ENCODE assay signal across 16 mouse cellular contexts in genomic region chr12:104992123-104992741, GRCm38 (mm10). TPM values are rescaled to one million over a fixed set of nuclear protein-coding genes. Genes with fewer than 3 reads are reported as not detected.
DNase-seq lines count a peak whose midpoint lies in the region; ATAC-seq and TF ChIP-seq lines count a peak whose summit lies in the region.
"Had no signal": no experiment of that assay in that cellular context is flagged by ENCODE, and none has a peak within 500 bp of the region (broad histone marks: within the 10 kb centered on the region; RNA-seq: fewer than 3 reads in every experiment).

No protein-coding gene starts in this region.

- ATAC-seq in lung, postnatal 0 days = peak; percentile 27; the same call in 1 of the 2 replicates
- peak; percentile 56 for ATAC-seq in Patski
- 0 out of 2 replicates have a peak, but pooled peaks have one; percentile 10 for ATAC-seq in megakaryocyte progenitor cell, adult 5-6 weeks (replicated peaks; ENCODE audit: poor library complexity)
- ATAC-seq in forebrain, embryonic 14.5 days = no peak
- ATAC-seq: midbrain, embryonic 16.5 days had no signal

- no peak overlapping the region for H3K9ac ChIP-seq in lung, postnatal 0 days (replicated peaks; ENCODE audit: low read depth)
- no peak overlapping the region for H3K9ac ChIP-seq in forebrain, embryonic 14.5 days (ENCODE audit: low read length)
- H3K9ac ChIP-seq: liver, embryonic 13.5 days had no signal

- TF ChIP-seq EP300 in lung, postnatal 0 days (IDR thresholded peaks at IDR 0.05) = no peak

- no peak for TF ChIP-seq CTCF in lung, postnatal 0 days (IDR thresholded peaks at IDR 0.05)
- TF ChIP-seq CTCF in Patski (IDR thresholded peaks at IDR 0.05) = no peak

- H3K9me3 ChIP-seq in lung, postnatal 0 days (ENCODE audit: low read length) = no peaks in the 10 kb centered on the region
- H3K9me3 ChIP-seq in forebrain, embryonic 14.5 days (replicated peaks; ENCODE audit: control insufficient read depth, low read length) = no peaks in the 10 kb centered on the region
- H3K9me3 ChIP-seq: forebrain, embryonic 10.5 days; liver, embryonic 13.5 days had no signal

- H3K27ac ChIP-seq in lung, postnatal 0 days (ENCODE audit: low read length) = no peak overlapping the region
- no peak overlapping the region for H3K27ac ChIP-seq in forebrain, embryonic 14.5 days (ENCODE audit: low read depth, low read length)
- H3K27ac ChIP-seq: forebrain, embryonic 10.5 days; liver, embryonic 13.5 days; stomach, postnatal 0 days had no signal

- CTCF ChIA-PET in Patski (lab: Charles Lee) = no interaction called here

- no peaks in the 10 kb centered on the region for H3K4me1 ChIP-seq in lung, postnatal 0 days (ENCODE audit: insufficient read depth, low read depth, low read length)
- no peaks in the 10 kb centered on the region for H3K4me1 ChIP-seq in forebrain, embryonic 14.5 days (ENCODE audit: control insufficient read depth, insufficient read depth, low read length)

- WGBS in lung, postnatal 0 days = 74% methylated on average over 10 of the region's 10 CpGs
- WGBS in forebrain, embryonic 14.5 days = 88% methylated on average over 10 of the region's 10 CpGs

- no peaks in the 10 kb centered on the region for H3K36me3 ChIP-seq in lung, postnatal 0 days (ENCODE audit: insufficient read depth, low read length)
- no peaks in the 10 kb centered on the region for H3K36me3 ChIP-seq in forebrain, embryonic 14.5 days (ENCODE audit: control insufficient read depth, insufficient read depth, low read length)
- H3K36me3 ChIP-seq: forebrain, embryonic 10.5 days had no signal

- POLR2A ChIA-PET in Patski (lab: Charles Lee) = interaction anchor here (1.0 kb wide), 1 partner anchor 11 kb away, joined by 3 read pairs; no protein-coding TSS in a partner anchor

- H3K4me2 ChIP-seq in lung, postnatal 0 days (replicated peaks; ENCODE audit: low read depth, low read length) = no peak overlapping the region
- H3K4me2 ChIP-seq in forebrain, embryonic 14.5 days (ENCODE audit: low read length) = no peak overlapping the region
- H3K4me2 ChIP-seq: liver, embryonic 13.5 days had no signal

- no peaks in the 10 kb centered on the region for H3K27me3 ChIP-seq in lung, postnatal 0 days (replicated peaks; ENCODE audit: insufficient read depth, low read length)
- H3K27me3 ChIP-seq in Patski = no peaks in the 10 kb centered on the region
- H3K27me3 ChIP-seq in forebrain, embryonic 14.5 days (replicated peaks; ENCODE audit: control insufficient read depth, insufficient read depth, low read length) = no peaks in the 10 kb centered on the region
- H3K27me3 ChIP-seq: liver, embryonic 13.5 days had no signal

- in situ Hi-C loops in Patski (cut with MboI; ENCODE audit: low pct_unique_long_range_greater_than_20kb) = loop anchor here (25.0 kb wide), 1 partner anchor 1305 kb away; the partner anchor contains the start of genes Serpina16 and Serpina1f

- intact Hi-C loops in gastrocnemius, postnatal 14 days (cut with DNase I; ENCODE audit: low total_unique reads) = no loop called here

- H3K4me3 ChIP-seq in lung, postnatal 0 days (ENCODE audit: low read depth, low read length) = no peak overlapping the region
- no peak overlapping the region for H3K4me3 ChIP-seq in forebrain, embryonic 14.5 days (ENCODE audit: low read depth, low read length)
- H3K4me3 ChIP-seq: forebrain, embryonic 10.5 days; liver, embryonic 13.5 days had no signal

- peak; percentile 43 for DNase-seq in gastrocnemius, adult 18-20 months (ENCODE audit: low spot score)
- DNase-seq in gastrocnemius, postnatal 14 days = no peak
- no peak for DNase-seq in lung, postnatal 0 days (ENCODE audit: low spot score)
- no peak for DNase-seq in lung, postnatal 25 days (ENCODE audit: low spot score)
- no peak for DNase-seq in Patski (ENCODE audit: low read depth, low spot score)
- DNase-seq in forebrain, embryonic 14.5 days (ENCODE audit: low spot score) = no peak
- DNase-seq in kidney, adult 9 months = no peak
- DNase-seq: B cell, adult 2 months; cerebellum, adult 9-10 months; liver, embryonic 13.5 days; spleen, adult 18-20 months; thymus, postnatal 4 days had no signal

RNA-seq across cellular contexts. Expression of gene Syne3, which starts 17.4 kb away (rescaled TPM):
- total RNA-seq in gastrocnemius, adult 18-20 months (2021) = 1 to 10 TPM; 3.6 to 4.3 TPM
- 1 to 10 TPM; 5.7 TPM for total RNA-seq in gastrocnemius, postnatal 14 days (2021)
- polyA plus RNA-seq in lung, postnatal 0 days (2015; fragmentation: Nextera tagmentation; extraction: Ambion mirVana) = 1.1 and 1.2 TPM in 2 replicates
- 14.2 TPM for polyA plus RNA-seq in Patski (2021)
- total RNA-seq in megakaryocyte progenitor cell, adult 5-6 weeks (2015) = 10.1 and 13.1 TPM in 2 replicates
- total RNA-seq in megakaryocyte progenitor cell, adult 5-6 weeks (2017) = 19.5 and 21.1 TPM in 2 replicates
- 0.08 and 0.22 TPM in 2 replicates for polyA plus RNA-seq in forebrain, embryonic 14.5 days (2014; fragmentation: Nextera tagmentation; extraction: Ambion mirVana)

RNA-seq across cellular contexts. Expression of gene Glrx5, which starts 40.3 kb away (rescaled TPM):
- total RNA-seq in gastrocnemius, adult 18-20 months (2021) = 10 to 100 TPM; 54.6 to 57.3 TPM
- total RNA-seq in gastrocnemius, postnatal 14 days (2021) = 10 to 100 TPM; 66.0 to 67.1 TPM
- polyA plus RNA-seq in lung, postnatal 0 days (2015; fragmentation: Nextera tagmentation; extraction: Ambion mirVana) = 126 and 127 TPM in 2 replicates
- polyA plus RNA-seq in Patski (2021) = 88.8 TPM
- total RNA-seq in megakaryocyte progenitor cell, adult 5-6 weeks (2015) = 58.1 and 65.3 TPM in 2 replicates
- 26.9 and 30.1 TPM in 2 replicates for total RNA-seq in megakaryocyte progenitor cell, adult 5-6 weeks (2017)
- polyA plus RNA-seq in forebrain, embryonic 14.5 days (2014; fragmentation: Nextera tagmentation; extraction: Ambion mirVana) = 154 and 173 TPM in 2 replicates
